Mouse (Mus musculus): ENCODE data around the gene Palm2. TPM values are rescaled to one million over a fixed set of nuclear protein-coding genes. Genes with fewer than 3 reads are reported as not detected.

Palm2 gene
- polyA plus RNA-seq, 1 experiment from 2014 or later: 1.5 TPM

DNA sequence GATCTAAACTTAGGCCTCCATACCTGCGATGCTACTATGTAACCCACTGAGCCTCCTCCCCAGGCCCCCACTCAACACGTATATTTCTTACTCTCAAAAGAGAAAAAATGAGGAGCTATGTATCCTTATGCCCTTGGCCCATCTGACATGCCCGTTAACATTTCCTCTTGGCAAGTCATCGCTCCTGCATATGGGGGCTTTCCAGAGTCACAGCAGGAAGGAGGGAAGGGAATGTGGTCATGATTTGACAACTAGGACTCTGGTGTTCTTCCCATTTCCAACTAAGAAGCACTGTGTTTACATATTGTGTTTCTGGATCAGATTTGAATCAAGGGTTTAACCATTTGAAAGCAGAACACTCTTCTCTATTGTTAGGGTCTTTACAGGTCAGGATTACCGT lies 267.5 kb downstream of the Palm2 start:
- no peaks in the 10 kb centered on the region for H3K36me3 ChIP-seq (ENCODE audit: control insufficient read depth, insufficient read depth, low read length)
- DNase-seq (ENCODE audit: low spot score) (no peak), ATAC-seq (ENCODE audit: low FRiP score, low TSS enrichment) (no peak)
- no peak overlapping the region for H3K4me2 ChIP-seq (replicated peaks; ENCODE audit: low read depth)
- TF ChIP-seq CTCF (IDR thresholded peaks at IDR 0.05; ENCODE audit: low read depth): no peak
- TF ChIP-seq EP300 (optimal IDR thresholded peaks at IDR 0.05): no peak
- H3K4me1 ChIP-seq (replicated peaks; ENCODE audit: control insufficient read depth, insufficient read depth): no peaks in the 10 kb centered on the region
- H3K9me3 ChIP-seq (ENCODE audit: control insufficient read depth, low read length): no peaks in the 10 kb centered on the region
- 73% methylated on average over 5 of the region's 5 CpGs for WGBS
- no peak overlapping the region for H3K27ac ChIP-seq (replicated peaks)
- H3K4me3 ChIP-seq (ENCODE audit: low read depth, low read length): no peak overlapping the region
- no peak overlapping the region for H3K9ac ChIP-seq (ENCODE audit: low read length)
- no peaks in the 10 kb centered on the region for H3K27me3 ChIP-seq (ENCODE audit: control insufficient read depth, insufficient read depth, low read length)

DNA sequence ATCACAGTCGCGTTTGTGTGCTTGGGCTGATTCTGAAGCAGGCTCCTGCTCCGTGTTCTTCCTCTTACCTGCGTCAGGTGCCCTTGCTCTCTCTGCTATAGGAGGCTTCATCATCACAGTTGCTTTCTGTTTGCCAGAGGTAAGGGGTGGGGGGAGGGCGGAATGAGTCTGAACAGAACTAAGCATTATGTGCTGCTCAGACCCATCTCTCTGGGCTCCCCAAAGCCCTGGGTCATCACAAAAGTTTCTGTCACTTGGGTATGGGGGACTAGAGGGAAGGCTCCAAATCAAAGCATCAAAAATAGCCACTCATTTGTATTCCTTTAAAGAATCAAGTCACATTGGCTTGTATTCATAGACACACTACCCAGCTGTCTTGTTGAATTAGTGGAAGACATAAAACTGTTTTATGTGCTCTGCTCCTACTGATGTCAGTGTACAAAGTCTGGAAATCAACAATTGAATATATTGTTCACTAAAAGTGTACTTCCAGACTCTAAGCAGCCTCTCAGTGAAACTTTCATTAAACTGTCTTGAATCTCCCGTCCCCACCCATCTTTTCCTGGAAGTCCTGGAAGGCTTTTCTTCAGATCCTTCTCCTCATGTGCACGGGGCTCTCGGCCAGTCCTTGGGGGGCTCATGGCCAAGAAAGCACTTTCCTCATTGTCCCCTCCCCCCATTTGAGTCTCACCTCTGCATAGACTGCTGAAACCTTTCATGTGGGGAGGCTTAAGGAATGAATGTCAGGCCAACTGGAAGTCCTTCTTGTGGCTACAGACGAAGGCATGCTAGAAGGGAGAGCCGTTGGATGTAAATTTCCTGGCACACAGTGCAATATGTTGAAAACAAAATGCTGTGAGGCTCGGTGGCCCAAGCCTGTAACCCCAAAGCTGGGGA lies 269.8 kb downstream of the Palm2 start:
- no peak; the same call in 1 of the 2 replicates for ATAC-seq (ENCODE audit: low FRiP score, low TSS enrichment)
- no peak overlapping the region for H3K27ac ChIP-seq (replicated peaks)
- WGBS: 69% methylated on average over 11 of the region's 11 CpGs

DNA sequence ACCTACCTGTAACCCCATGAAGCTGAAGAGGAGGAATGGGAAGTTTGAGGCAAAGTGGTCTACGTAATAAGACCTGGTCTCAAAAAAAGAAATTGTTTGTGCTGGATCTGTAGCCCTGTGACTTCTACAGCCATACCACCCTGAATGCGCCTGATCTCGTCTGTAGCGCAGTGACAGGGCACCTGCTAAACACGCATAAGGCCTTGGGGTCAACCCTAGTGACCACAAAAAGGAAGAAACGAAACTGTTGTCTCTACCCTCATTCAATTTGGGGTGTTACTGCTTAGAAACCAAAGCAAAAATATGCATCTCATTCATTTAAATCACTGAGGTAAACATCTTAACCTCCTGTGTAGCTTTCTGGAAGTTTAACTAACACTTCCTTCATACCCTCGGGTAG lies 270.5 kb downstream of the Palm2 start:
- Histone ChIP-seq H3K4me3 (ENCODE audit: low read depth, low read length) (no peak overlapping the region), H3K27ac (replicated peaks) (no peak overlapping the region), H3K4me2 (replicated peaks; ENCODE audit: low read depth) (no peak overlapping the region), H3K36me3 (ENCODE audit: control insufficient read depth, insufficient read depth, low read length) (no peaks in the 10 kb centered on the region), H3K4me1 (replicated peaks; ENCODE audit: control insufficient read depth, insufficient read depth) (no peaks in the 10 kb centered on the region), H3K27me3 (ENCODE audit: control insufficient read depth, insufficient read depth, low read length) (no peaks in the 10 kb centered on the region), H3K9me3 (ENCODE audit: control insufficient read depth, low read length) (no peaks in the 10 kb centered on the region), H3K9ac (ENCODE audit: low read length) (no peak overlapping the region)
- ATAC-seq (ENCODE audit: low FRiP score, low TSS enrichment): no peak
- DNase-seq (ENCODE audit: low spot score): no peak
- TF ChIP-seq EP300 (optimal IDR thresholded peaks at IDR 0.05) (no peak), CTCF (IDR thresholded peaks at IDR 0.05; ENCODE audit: low read depth) (no peak)
- WGBS: 88% methylated on average over 7 of the region's 7 CpGs

More for the DNA sequence above, 269.8 kb downstream of the Palm2 start:
- no peaks in the 10 kb centered on the region for H3K27me3 ChIP-seq (ENCODE audit: control insufficient read depth, insufficient read depth, low read length)
- DNase-seq (ENCODE audit: low spot score): no peak
- no peaks in the 10 kb centered on the region for H3K4me1 ChIP-seq (replicated peaks; ENCODE audit: control insufficient read depth, insufficient read depth)
- TF ChIP-seq CTCF (IDR thresholded peaks at IDR 0.05; ENCODE audit: low read depth): no peak
- TF ChIP-seq EP300 (optimal IDR thresholded peaks at IDR 0.05): no peak
- H3K4me3 ChIP-seq (ENCODE audit: low read depth, low read length): no peak overlapping the region
- no peaks in the 10 kb centered on the region for H3K36me3 ChIP-seq (ENCODE audit: control insufficient read depth, insufficient read depth, low read length)
- no peak overlapping the region for H3K9ac ChIP-seq (ENCODE audit: low read length)
- H3K9me3 ChIP-seq (ENCODE audit: control insufficient read depth, low read length): no peaks in the 10 kb centered on the region
- no peak overlapping the region for H3K4me2 ChIP-seq (replicated peaks; ENCODE audit: low read depth)

DNA sequence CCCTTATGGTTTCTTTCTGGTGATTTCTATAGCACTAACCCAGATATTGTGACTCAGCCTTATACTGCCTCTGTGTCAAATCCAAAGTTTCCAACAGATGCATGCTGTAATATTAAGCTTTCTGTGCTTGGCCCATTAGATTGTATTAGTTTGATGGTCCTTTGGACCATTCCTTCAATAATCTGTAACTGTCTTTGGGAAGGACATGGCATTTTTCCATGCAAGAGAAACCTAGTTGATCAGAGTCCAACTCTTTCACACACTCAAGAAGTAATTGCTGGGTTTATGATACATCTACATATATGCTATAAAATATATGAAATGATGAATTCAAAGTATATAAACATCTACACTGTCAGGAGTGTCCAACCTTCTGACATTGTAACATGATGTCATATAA lies 281.8 kb downstream of the Palm2 start:
- H3K27ac ChIP-seq (replicated peaks): no peak overlapping the region
- H3K36me3 ChIP-seq (ENCODE audit: control insufficient read depth, insufficient read depth, low read length): no peaks in the 10 kb centered on the region
- ATAC-seq (ENCODE audit: low FRiP score, low TSS enrichment) (no peak), DNase-seq (ENCODE audit: low spot score) (no peak)
- H3K4me2 ChIP-seq (replicated peaks; ENCODE audit: low read depth): no peak overlapping the region
- no peak overlapping the region for H3K9ac ChIP-seq (ENCODE audit: low read length)
- no peak for TF ChIP-seq EP300 (optimal IDR thresholded peaks at IDR 0.05)
- no peak for TF ChIP-seq CTCF (IDR thresholded peaks at IDR 0.05; ENCODE audit: low read depth)
- no peaks in the 10 kb centered on the region for H3K9me3 ChIP-seq (ENCODE audit: control insufficient read depth, low read length)
- H3K4me1 ChIP-seq (replicated peaks; ENCODE audit: control insufficient read depth, insufficient read depth): no peaks in the 10 kb centered on the region
- H3K4me3 ChIP-seq (ENCODE audit: low read depth, low read length): no peak overlapping the region
- no peaks in the 10 kb centered on the region for H3K27me3 ChIP-seq (ENCODE audit: control insufficient read depth, insufficient read depth, low read length)

DNA sequence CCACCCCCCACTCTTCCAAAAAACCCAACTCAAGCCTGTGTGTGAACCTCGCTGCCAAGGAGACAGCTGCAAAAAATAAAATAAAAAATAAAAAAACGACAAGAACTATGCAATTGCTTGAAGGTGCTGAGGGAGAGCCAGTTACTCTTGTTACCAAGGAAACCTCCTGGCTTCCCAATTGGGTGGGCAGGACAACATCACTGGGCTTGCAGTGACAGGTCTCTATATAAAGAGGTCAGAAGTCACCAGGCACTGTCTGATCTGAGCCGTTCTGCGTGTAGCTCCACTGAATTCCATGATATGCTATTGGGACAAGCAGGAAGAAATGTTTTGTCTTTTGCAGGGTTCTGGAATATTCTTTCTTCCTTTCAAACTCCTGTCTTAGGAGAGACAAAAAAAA lies 282.7 kb downstream of the Palm2 start:
- H3K4me3 ChIP-seq (ENCODE audit: low read depth, low read length): no peak overlapping the region
- no peaks in the 10 kb centered on the region for H3K27me3 ChIP-seq (ENCODE audit: control insufficient read depth, insufficient read depth, low read length)
- no peak overlapping the region for H3K9ac ChIP-seq (ENCODE audit: low read length)
- no peak for DNase-seq (ENCODE audit: low spot score)
- 42% methylated on average over 4 of the region's 4 CpGs for WGBS
- H3K27ac ChIP-seq (replicated peaks): no peak overlapping the region
- ATAC-seq (ENCODE audit: low FRiP score, low TSS enrichment): no peak
- H3K4me1 ChIP-seq (replicated peaks; ENCODE audit: control insufficient read depth, insufficient read depth): no peaks in the 10 kb centered on the region
- H3K4me2 ChIP-seq (replicated peaks; ENCODE audit: low read depth): no peak overlapping the region
- TF ChIP-seq CTCF (IDR thresholded peaks at IDR 0.05; ENCODE audit: low read depth): no peak
- TF ChIP-seq EP300 (optimal IDR thresholded peaks at IDR 0.05): no peak
- H3K9me3 ChIP-seq (ENCODE audit: control insufficient read depth, low read length): no peaks in the 10 kb centered on the region
- H3K36me3 ChIP-seq (ENCODE audit: control insufficient read depth, insufficient read depth, low read length): no peaks in the 10 kb centered on the region

DNA sequence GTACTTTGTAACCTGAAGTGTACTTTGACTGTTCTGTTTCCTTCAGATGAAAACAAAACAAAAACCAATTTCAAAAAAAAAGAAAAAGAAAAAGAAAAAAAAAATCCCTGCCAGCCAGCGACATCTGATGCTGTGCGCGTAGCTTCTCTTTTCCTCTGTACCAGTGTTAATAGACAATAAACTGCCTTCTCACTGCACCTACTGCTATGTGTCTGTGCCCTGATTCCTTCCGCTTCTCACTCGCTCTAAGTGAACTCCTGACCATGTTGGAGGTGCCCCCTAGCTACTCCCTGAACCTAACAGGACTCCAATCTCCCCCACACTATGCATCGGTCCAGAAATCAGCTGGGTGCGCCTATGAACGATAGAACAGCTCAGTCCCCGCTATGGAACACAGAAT lies 283.3 kb downstream of the Palm2 start, which contains the start of gene Akap2:
TSS of gene Akap2 (plus strand) at position 304 of the 400 bp plus-strand sequence.
- no peak within 1 kb of the TSS for H3K9ac ChIP-seq (ENCODE audit: low read length)
- 87% methylated on average over 9 of the region's 9 CpGs for WGBS
- TF ChIP-seq CTCF (IDR thresholded peaks at IDR 0.05; ENCODE audit: low read depth) (no peak), EP300 (optimal IDR thresholded peaks at IDR 0.05) (no peak)
- no peaks in the 10 kb centered on the region for H3K4me1 ChIP-seq (replicated peaks; ENCODE audit: control insufficient read depth, insufficient read depth)
- H3K27ac ChIP-seq (replicated peaks): no peak within 1 kb of the TSS
- H3K27me3 ChIP-seq (ENCODE audit: control insufficient read depth, insufficient read depth, low read length): no peaks in the 10 kb centered on the region
- no peaks in the 10 kb centered on the region for H3K9me3 ChIP-seq (ENCODE audit: control insufficient read depth, low read length)
- no peak within 1 kb of the TSS for H3K4me3 ChIP-seq (ENCODE audit: low read depth, low read length)
- H3K36me3 ChIP-seq (ENCODE audit: control insufficient read depth, insufficient read depth, low read length): no peaks in the 10 kb centered on the region
- H3K4me2 ChIP-seq (replicated peaks; ENCODE audit: low read depth): no peak within 1 kb of the TSS
- DNase-seq (ENCODE audit: low spot score) (no peak), ATAC-seq (ENCODE audit: low FRiP score, low TSS enrichment) (no peak)
